Mouse (Mus musculus): Measurements from ENCODE around the gene Pafah1b2. TPM values are rescaled to one million over a fixed set of nuclear protein-coding genes. Genes with fewer than 3 reads are reported as not detected.

Pafah1b2 gene
- 269 and 290 TPM in 2 replicates for polyA plus RNA-seq (2015; fragmentation: Nextera tagmentation; extraction: Ambion mirVana)

GRCm38 (mm10) chr9:46012091-46013008 lies at the start of gene Pafah1b2, which contains the start of gene Sik3:
Gene Pafah1b2, minus strand, starts transcription at chr9:46012690.
Gene Sik3, plus strand, starts transcription at chr9:46012820.
- peak; percentile 85 for ATAC-seq (replicated peaks)
- 3% methylated on average over 59 of the region's 78 CpGs for WGBS

GRCm38 (mm10) chr9:46061696-46062425 lies 49.4 kb upstream of the Pafah1b2 start:
- Histone ChIP-seq H3K27ac (no peak overlapping the region), H3K36me3 (replicated peaks) (no peaks in the 10 kb centered on the region), H3K9ac (no peak overlapping the region), H3K4me1 (no peaks in the 10 kb centered on the region), H3K9me3 (no peaks in the 10 kb centered on the region), H3K4me2 (no peak overlapping the region), H3K4me3 (no peak overlapping the region), H3K27me3 (replicated peaks) (no peaks in the 10 kb centered on the region)
- 72% methylated on average over 9 of the region's 9 CpGs for WGBS
- ATAC-seq (replicated peaks): no peak

More at GRCm38 (mm10) chr9:46012091-46013008, at the start of gene Pafah1b2, which contains the start of gene Sik3:
- no peaks in the 10 kb centered on the region for H3K36me3 ChIP-seq (replicated peaks)
- H3K4me2 ChIP-seq: peak within 1 kb of the TSS; percentile 76
- H3K4me1 ChIP-seq: peaks cover 44% of the 10 kb centered on the region
- H3K27ac ChIP-seq: peak within 1 kb of the TSS; percentile 91
- peak within 1 kb of the TSS; percentile 100 for H3K4me3 ChIP-seq
- H3K27me3 ChIP-seq (replicated peaks): no peaks in the 10 kb centered on the region
- peak within 1 kb of the TSS; percentile 99 for H3K9ac ChIP-seq
- H3K9me3 ChIP-seq: no peaks in the 10 kb centered on the region

- no peaks in the 10 kb centered on the region for H3K9me3 ChIP-seq
- H3K9ac ChIP-seq: no peak overlapping the region
- no peak for ATAC-seq (replicated peaks)
- WGBS: 93% methylated on average over 2 of the region's 2 CpGs
- H3K27me3 ChIP-seq (replicated peaks): no peaks in the 10 kb centered on the region
- no peak overlapping the region for H3K4me2 ChIP-seq
- no peaks in the 10 kb centered on the region for H3K36me3 ChIP-seq (replicated peaks)
- no peak overlapping the region for H3K27ac ChIP-seq
- no peak overlapping the region for H3K4me3 ChIP-seq
- no peaks in the 10 kb centered on the region for H3K4me1 ChIP-seq
These were observed 47.8 kb upstream of the Pafah1b2 start for GRCm38 (mm10) chr9:46060249-46060648.

- Histone ChIP-seq H3K4me3 (no peak overlapping the region), H3K4me2 (no peak overlapping the region), H3K27ac (no peak overlapping the region), H3K36me3 (replicated peaks) (no peaks in the 10 kb centered on the region), H3K9ac (no peak overlapping the region), H3K4me1 (no peaks in the 10 kb centered on the region), H3K27me3 (replicated peaks) (no peaks in the 10 kb centered on the region), H3K9me3 (no peaks in the 10 kb centered on the region)
- no peak for ATAC-seq (replicated peaks)
- 92% methylated on average over 3 of the region's 3 CpGs for WGBS
These were observed 45.6 kb upstream of the Pafah1b2 start for GRCm38 (mm10) chr9:46058065-46058464.

GRCm38 (mm10) chr9:46053014-46053666 lies 40.6 kb upstream of the Pafah1b2 start:
- Histone ChIP-seq H3K4me3 (no peak overlapping the region), H3K4me1 (no peaks in the 10 kb centered on the region), H3K9ac (no peak overlapping the region), H3K27ac (no peak overlapping the region), H3K9me3 (no peaks in the 10 kb centered on the region), H3K36me3 (replicated peaks) (no peaks in the 10 kb centered on the region), H3K4me2 (no peak overlapping the region), H3K27me3 (replicated peaks) (no peaks in the 10 kb centered on the region)
- 56% methylated on average over 9 of the region's 9 CpGs for WGBS
- no peak for ATAC-seq (replicated peaks)

GRCm38 (mm10) chr9:46050203-46050602 lies 37.7 kb upstream of the Pafah1b2 start:
- Histone ChIP-seq H3K4me2 (no peak overlapping the region), H3K9me3 (no peaks in the 10 kb centered on the region), H3K4me3 (no peak overlapping the region), H3K4me1 (no peaks in the 10 kb centered on the region), H3K27ac (no peak overlapping the region), H3K9ac (no peak overlapping the region), H3K36me3 (replicated peaks) (no peaks in the 10 kb centered on the region), H3K27me3 (replicated peaks) (no peaks in the 10 kb centered on the region)
- 59% methylated on average over 8 of the region's 8 CpGs for WGBS
- ATAC-seq (replicated peaks): no peak

- Histone ChIP-seq H3K27me3 (replicated peaks) (no peaks in the 10 kb centered on the region), H3K9ac (no peak overlapping the region), H3K4me1 (no peaks in the 10 kb centered on the region), H3K27ac (no peak overlapping the region), H3K9me3 (no peaks in the 10 kb centered on the region), H3K4me2 (no peak overlapping the region), H3K36me3 (replicated peaks) (no peaks in the 10 kb centered on the region), H3K4me3 (no peak overlapping the region)
- 78% methylated on average over 7 of the region's 7 CpGs for WGBS
- ATAC-seq (replicated peaks): no peak
These were observed 37.0 kb upstream of the Pafah1b2 start for GRCm38 (mm10) chr9:46049525-46049924.

GRCm38 (mm10) chr9:46046724-46047517 lies 34.4 kb upstream of the Pafah1b2 start:
- H3K4me2 ChIP-seq: no peak overlapping the region
- no peaks in the 10 kb centered on the region for H3K9me3 ChIP-seq
- 54% methylated on average over 11 of the region's 11 CpGs for WGBS
- no peak overlapping the region for H3K27ac ChIP-seq
- no peak overlapping the region for H3K9ac ChIP-seq
- H3K4me1 ChIP-seq: no peaks in the 10 kb centered on the region
- ATAC-seq (replicated peaks): no peak
- no peak overlapping the region for H3K4me3 ChIP-seq
- no peaks in the 10 kb centered on the region for H3K27me3 ChIP-seq (replicated peaks)
- no peaks in the 10 kb centered on the region for H3K36me3 ChIP-seq (replicated peaks)

GRCm38 (mm10) chr9:46043626-46044025 lies 31.1 kb upstream of the Pafah1b2 start:
- Histone ChIP-seq H3K4me1 (no peaks in the 10 kb centered on the region), H3K9ac (no peak overlapping the region)

GRCm38 (mm10) chr9:46042387-46042786 lies 29.9 kb upstream of the Pafah1b2 start:
- no peak overlapping the region for H3K4me2 ChIP-seq
- 77% methylated on average over 3 of the region's 3 CpGs for WGBS
- no peak overlapping the region for H3K27ac ChIP-seq
- H3K36me3 ChIP-seq (replicated peaks): no peaks in the 10 kb centered on the region
- no peaks in the 10 kb centered on the region for H3K9me3 ChIP-seq
- H3K9ac ChIP-seq: no peak overlapping the region
- ATAC-seq (replicated peaks): no peak
- H3K4me3 ChIP-seq: no peak overlapping the region
- no peaks in the 10 kb centered on the region for H3K27me3 ChIP-seq (replicated peaks)
- no peaks in the 10 kb centered on the region for H3K4me1 ChIP-seq

More at GRCm38 (mm10) chr9:46043626-46044025, 31.1 kb upstream of the Pafah1b2 start:
- Histone ChIP-seq H3K4me2 (no peak overlapping the region), H3K36me3 (replicated peaks) (no peaks in the 10 kb centered on the region), H3K4me3 (no peak overlapping the region), H3K9me3 (no peaks in the 10 kb centered on the region), H3K27ac (no peak overlapping the region), H3K27me3 (replicated peaks) (no peaks in the 10 kb centered on the region)
- 87% methylated on average over 8 of the region's 8 CpGs for WGBS
- ATAC-seq (replicated peaks): no peak

GRCm38 (mm10) chr9:46041186-46041585 lies 28.7 kb upstream of the Pafah1b2 start:
- ATAC-seq (replicated peaks): no peak
- no peak overlapping the region for H3K27ac ChIP-seq
- no peak overlapping the region for H3K4me2 ChIP-seq
- 92% methylated on average over 2 of the region's 2 CpGs for WGBS
- H3K27me3 ChIP-seq (replicated peaks): no peaks in the 10 kb centered on the region
- H3K9me3 ChIP-seq: no peaks in the 10 kb centered on the region
- H3K4me1 ChIP-seq: no peaks in the 10 kb centered on the region
- H3K9ac ChIP-seq: no peak overlapping the region
- H3K4me3 ChIP-seq: no peak overlapping the region
- no peaks in the 10 kb centered on the region for H3K36me3 ChIP-seq (replicated peaks)
